Mouse (Mus musculus): ENCODE measurements around the gene Clcf1.
"Not testable (repeated sequence)": the region's sequence is repeated elsewhere in the genome, so short reads cannot be mapped to it uniquely, and the experiment has no call there.

The Clcf1 gene

GRCm38 (mm10) chr19:4218784-4219183 lies 4.7 kb downstream of the Clcf1 start:
- no peak for DNase-seq (ENCODE audit: low spot score)

GRCm38 (mm10) chr19:4219943-4220342 lies 5.9 kb downstream of the Clcf1 start:
- DNase-seq (ENCODE audit: low spot score), result no peak

- DNase-seq (ENCODE audit: low spot score), result no peak
Observed at GRCm38 (mm10) chr19:4220416-4220815, 6.4 kb downstream of the Clcf1 start.

GRCm38 (mm10) chr19:4220957-4221743 lies 7.1 kb downstream of the Clcf1 start:
- DNase-seq (ENCODE audit: low spot score), result no peak

GRCm38 (mm10) chr19:4222165-4222564 lies 8.1 kb downstream of the Clcf1 start:
- DNase-seq (ENCODE audit: low spot score), result no peak

- DNase-seq (ENCODE audit: low spot score), result no peak
Observed at GRCm38 (mm10) chr19:4226779-4227178, 12.7 kb downstream of the Clcf1 start.

GRCm38 (mm10) chr19:4227446-4227845 lies 13.4 kb downstream of the Clcf1 start:
- DNase-seq (ENCODE audit: low spot score), result no peak

- DNase-seq (ENCODE audit: low spot score), result peak; percentile 63
Observed at GRCm38 (mm10) chr19:4227894-4228678, 14.0 kb downstream of the Clcf1 start.

GRCm38 (mm10) chr19:4228891-4229290 lies 14.9 kb downstream of the Clcf1 start:
- no peak for DNase-seq (ENCODE audit: low spot score)

- DNase-seq (ENCODE audit: low spot score), result no peak
Observed at GRCm38 (mm10) chr19:4229451-4230076, 15.5 kb downstream of the Clcf1 start.

GRCm38 (mm10) chr19:4230415-4230814 lies 16.4 kb downstream of the Clcf1 start:
- DNase-seq (ENCODE audit: low spot score), result no peak

- DNase-seq (ENCODE audit: low spot score), result peak; percentile 93
Observed at GRCm38 (mm10) chr19:4231253-4232185, 17.5 kb downstream of the Clcf1 start, which contains the start of gene Pold4. TSS of gene Pold4 (plus strand) at chr19:4231899.

- no peak for DNase-seq (ENCODE audit: low spot score)
Observed at GRCm38 (mm10) chr19:4232186-4232572, 18.1 kb downstream of the Clcf1 start.

- no peak for DNase-seq (ENCODE audit: low spot score)
Observed at GRCm38 (mm10) chr19:4232651-4233050, 18.6 kb downstream of the Clcf1 start.

GRCm38 (mm10) chr19:4234548-4234947 lies 20.5 kb downstream of the Clcf1 start:
- no peak for DNase-seq (ENCODE audit: low spot score)

- peak; percentile 33 for DNase-seq (ENCODE audit: low spot score)
Observed at GRCm38 (mm10) chr19:4240247-4240668, 26.2 kb downstream of the Clcf1 start.

GRCm38 (mm10) chr19:4242416-4242815 lies 28.4 kb downstream of the Clcf1 start:
- no peak for DNase-seq (ENCODE audit: low spot score)

GRCm38 (mm10) chr19:4244775-4245174 lies 30.7 kb downstream of the Clcf1 start:
- DNase-seq (ENCODE audit: low spot score), result no peak

- no peak for DNase-seq (ENCODE audit: low spot score)
Observed at GRCm38 (mm10) chr19:4247010-4247409, 33.0 kb downstream of the Clcf1 start.

GRCm38 (mm10) chr19:4248683-4249082 lies 34.6 kb downstream of the Clcf1 start:
- not testable (repeated sequence) for DNase-seq (ENCODE audit: low spot score)

- no peak for DNase-seq (ENCODE audit: low spot score)
Observed at GRCm38 (mm10) chr19:4254230-4254629, 40.2 kb downstream of the Clcf1 start.
